Mouse (Mus musculus) regulatory T cell (primary cell): ENCODE measurements at regions not wholly inside any gene's neighbourhood (a gene's known extent, or its start where the extent isn't known, plus 50 kb on each side); places are given as distances from the start of the nearest gene placed in this dataset.

Experiments
- in situ Hi-C: fragments of 300-600 bp; cut with MboI, MseI; formaldehyde crosslinking; loops from one replicate; pipeline ENCODE4 v1.15.1; 2025; ENCODE audit warnings: high pct_unique_total_duplicates

- in situ Hi-C loops: no loop called here
Measured at GRCm38 (mm10) chr3:61064720-61065119, 62.1 kb downstream of the P2ry1 start.

DNA sequence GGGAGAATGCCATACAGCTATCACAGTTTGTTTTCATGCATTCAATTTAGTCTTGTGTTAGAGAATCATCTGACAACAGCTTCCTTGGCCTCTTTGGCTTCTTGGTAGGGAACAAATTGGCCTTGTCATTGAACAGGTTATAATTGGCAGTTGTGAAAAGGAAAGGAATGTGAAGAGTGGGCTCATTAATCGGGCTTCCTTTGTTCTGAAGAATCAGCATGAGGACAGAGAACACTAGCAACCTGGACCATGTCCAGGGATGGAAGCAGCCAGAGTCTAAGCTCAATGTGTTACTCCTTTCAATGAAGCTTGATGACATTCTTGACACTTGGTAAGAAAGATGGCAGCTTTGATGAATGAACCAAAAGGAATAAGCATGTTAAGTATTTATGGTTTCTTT, 64.5 kb downstream of the P2ry1 start:
- in situ Hi-C loops: no loop called here

GRCm38 (mm10) chr3:61068229-61068628, 65.6 kb downstream of the P2ry1 start:
- in situ Hi-C loops: no loop called here

- in situ Hi-C loops: no loop called here
Measured at GRCm38 (mm10) chr3:61071041-61071440, 68.4 kb downstream of the P2ry1 start.

DNA sequence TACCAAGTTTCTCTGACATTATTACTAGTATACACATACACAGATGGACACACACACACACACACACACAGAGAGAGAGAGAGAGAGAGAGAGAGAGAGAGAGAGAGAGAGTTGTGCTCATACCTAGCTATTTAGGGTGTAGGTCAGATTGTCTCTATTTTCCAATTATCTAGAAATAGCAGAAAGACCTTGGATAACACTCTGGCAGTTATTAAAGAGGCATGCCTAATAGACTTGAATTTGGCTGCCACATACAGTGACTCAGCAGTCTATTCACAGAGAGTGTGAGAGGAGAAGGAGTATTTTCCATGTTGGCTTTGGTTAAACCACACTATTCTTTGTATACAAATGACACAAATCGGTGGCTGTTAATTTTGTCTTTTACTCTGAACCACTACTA, 69.7 kb downstream of the P2ry1 start:
- in situ Hi-C loops: no loop called here

- in situ Hi-C loops: no loop called here
Measured at GRCm38 (mm10) chr3:61073103-61073502, 70.5 kb downstream of the P2ry1 start.

DNA sequence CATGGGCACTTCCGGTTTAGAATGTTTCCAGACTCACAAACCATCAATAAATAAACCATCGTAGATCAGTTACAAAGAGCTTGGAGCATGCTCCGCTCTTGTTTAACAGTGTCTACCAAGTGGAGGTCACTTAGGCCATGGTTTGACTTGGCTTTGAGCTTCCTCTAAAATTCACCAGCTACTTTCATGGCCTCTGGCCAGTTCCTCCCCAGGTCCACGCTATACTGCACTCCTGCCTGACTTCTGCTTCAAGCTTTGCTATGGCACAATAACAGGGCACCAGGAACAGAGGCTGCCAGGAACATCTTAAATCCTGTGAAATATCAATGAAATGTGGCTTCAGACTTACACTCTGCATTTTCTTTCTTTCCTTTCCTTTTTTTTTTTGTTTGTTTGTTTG, 71.2 kb downstream of the P2ry1 start:
- in situ Hi-C loops: no loop called here

DNA sequence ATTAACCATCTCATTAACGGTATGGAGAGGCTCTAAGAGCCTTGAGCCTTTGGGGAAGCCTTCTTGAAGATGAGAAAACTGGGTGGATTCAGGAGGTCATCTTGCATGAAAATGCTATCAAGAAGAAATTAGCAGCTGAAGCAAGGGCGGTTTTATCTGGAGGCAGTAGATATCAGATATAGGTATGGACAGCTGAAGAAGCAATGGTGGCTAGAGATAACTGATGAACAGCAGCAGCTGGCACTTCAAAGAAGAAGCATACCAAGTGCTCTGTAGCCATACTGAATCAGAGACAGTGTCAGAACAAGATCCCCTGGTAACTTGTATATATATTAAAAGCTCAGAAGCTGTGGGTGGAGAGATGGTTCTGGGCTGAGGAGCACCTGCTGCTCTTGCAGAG, 73.2 kb downstream of the P2ry1 start:
- in situ Hi-C loops: no loop called here

DNA sequence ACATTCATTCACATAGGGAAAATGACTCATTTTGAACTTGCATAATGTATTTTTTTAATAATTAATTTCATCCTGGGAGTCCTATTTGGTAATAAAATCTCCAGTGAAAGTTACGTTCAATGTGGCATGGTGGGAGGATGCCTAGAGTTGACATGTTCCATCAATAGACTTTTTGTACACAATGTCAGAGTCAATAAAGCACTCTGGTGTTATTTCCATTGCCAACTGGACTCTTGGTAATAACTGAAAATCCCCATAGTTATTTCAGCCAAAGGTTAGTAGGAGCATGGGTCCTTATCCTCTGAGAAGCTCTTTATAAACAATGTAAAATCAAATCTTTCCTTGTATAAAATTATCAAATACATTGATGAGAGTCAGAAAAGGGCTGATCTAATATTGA, 87.3 kb downstream of the P2ry1 start:
- in situ Hi-C loops: no loop called here

DNA sequence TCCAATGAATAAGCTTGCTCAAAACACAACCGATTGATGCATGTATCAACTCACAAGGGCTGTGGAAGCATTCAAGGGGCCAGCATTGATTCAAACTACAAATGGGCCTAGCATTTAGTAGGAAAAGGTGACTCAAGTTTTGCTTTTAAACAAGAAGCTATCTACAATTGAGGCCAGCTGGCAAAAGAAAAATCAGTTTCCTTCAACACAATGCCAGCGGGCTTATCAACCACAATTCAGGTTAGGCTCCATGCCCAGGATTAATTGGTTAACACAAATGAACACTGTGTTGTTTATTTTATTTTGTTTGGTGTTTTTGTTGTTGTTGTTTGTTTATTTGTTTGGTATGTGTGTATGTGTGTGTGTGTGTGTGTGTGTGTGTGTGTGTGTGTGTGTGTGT, 89.4 kb downstream of the P2ry1 start:
- in situ Hi-C loops: no loop called here

GRCm38 (mm10) chr3:61116364-61116763, 113.8 kb downstream of the P2ry1 start:
- in situ Hi-C loops: no loop called here

GRCm38 (mm10) chr3:61133096-61133495, 130.5 kb downstream of the P2ry1 start:
- in situ Hi-C loops: no loop called here

GRCm38 (mm10) chr3:61154087-61154486, 151.5 kb downstream of the P2ry1 start:
- in situ Hi-C loops: no loop called here

GRCm38 (mm10) chr3:61159811-61160210, 157.2 kb downstream of the P2ry1 start:
- in situ Hi-C loops: no loop called here

GRCm38 (mm10) chr3:61161384-61161783, 158.8 kb downstream of the P2ry1 start:
- in situ Hi-C loops: no loop called here

- in situ Hi-C loops: no loop called here
Measured at GRCm38 (mm10) chr3:61185789-61186188, 175.6 kb upstream of the Rap2b start.

DNA sequence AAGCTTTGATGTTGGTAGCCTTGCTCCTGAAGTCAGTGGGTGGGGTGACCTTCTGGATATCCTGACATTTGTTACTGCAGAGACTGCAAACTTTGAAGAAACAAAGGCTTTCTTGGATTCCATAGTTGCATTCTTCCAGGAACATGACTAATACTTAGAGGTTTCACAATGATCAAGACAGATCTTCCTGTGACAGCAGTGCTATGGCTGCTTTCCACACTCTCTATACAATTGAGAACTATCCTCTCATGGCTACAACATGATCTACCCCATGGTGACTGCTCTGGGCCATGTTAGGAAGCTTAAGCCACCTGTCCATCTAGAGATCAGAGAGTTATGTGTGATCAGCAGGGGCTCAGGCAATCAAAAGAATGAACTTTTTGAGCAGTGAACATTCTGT, 172.8 kb upstream of the Rap2b start:
- in situ Hi-C loops: no loop called here

GRCm38 (mm10) chr3:61216562-61216961, 144.9 kb upstream of the Rap2b start:
- in situ Hi-C loops: no loop called here

- in situ Hi-C loops: no loop called here
Measured at GRCm38 (mm10) chr3:61224505-61224904, 136.9 kb upstream of the Rap2b start.

- in situ Hi-C loops: no loop called here
Measured at GRCm38 (mm10) chr3:61225054-61225453, 136.4 kb upstream of the Rap2b start.

DNA sequence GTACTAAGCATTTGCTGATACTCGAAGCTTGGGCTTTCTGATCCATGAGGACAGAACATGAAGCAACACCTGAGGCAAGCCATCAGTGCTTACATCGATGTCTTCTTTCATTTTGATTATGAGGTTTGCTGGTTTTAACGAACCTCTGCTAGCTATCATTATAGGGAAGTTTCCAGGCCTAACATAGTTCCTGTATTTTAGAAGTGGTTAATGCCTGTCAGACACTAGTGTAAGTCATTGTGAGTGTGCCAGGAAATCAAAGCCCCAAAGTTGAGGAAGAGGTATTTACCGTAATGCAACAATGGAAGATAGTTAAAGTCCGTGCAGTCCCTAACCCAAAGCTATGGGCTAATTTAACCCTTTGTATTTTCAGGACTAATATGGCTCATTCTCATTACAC, 120.1 kb upstream of the Rap2b start:
- in situ Hi-C loops: loop anchor here (5.0 kb wide), 1 partner anchor 1211 kb away; no protein-coding TSS in a partner anchor

GRCm38 (mm10) chr3:61243876-61244527, 117.4 kb upstream of the Rap2b start:
- in situ Hi-C loops: loop anchor here (5.0 kb wide), 1 partner anchor 1208 kb away; no protein-coding TSS in a partner anchor

DNA sequence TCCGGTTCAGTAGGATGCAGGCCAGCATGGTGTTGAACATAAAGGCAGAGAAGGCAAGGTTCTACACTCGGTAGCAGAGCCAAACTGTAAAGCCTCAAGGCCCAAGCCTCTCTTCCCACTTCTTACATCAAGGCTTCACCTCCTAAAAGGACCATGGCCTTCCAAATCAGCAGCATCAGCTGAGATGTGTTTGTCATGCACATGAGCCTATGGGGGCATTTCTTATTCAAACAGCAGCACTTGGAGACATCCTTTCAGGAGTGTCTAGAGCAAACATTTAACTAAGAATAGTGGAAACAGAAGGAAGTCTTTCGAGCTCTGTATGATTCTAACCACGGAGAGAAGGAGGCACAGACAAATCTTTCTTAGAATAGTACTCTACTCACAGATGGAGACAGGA, 115.0 kb upstream of the Rap2b start:
- in situ Hi-C loops: no loop called here

- in situ Hi-C loops: no loop called here
Measured at GRCm38 (mm10) chr3:61247344-61247743, 114.1 kb upstream of the Rap2b start.
